Mouse (Mus musculus): ENCODE data around the gene Lap3.

GRCm38 (mm10) chr5:45476288-45476687 lies 16.9 kb upstream of the Lap3 start:
- TF ChIP-seq CTCF (IDR thresholded peaks at IDR 0.05; ENCODE audit: low read depth, low read length): no peak
- TF ChIP-seq POLR2A (IDR thresholded peaks at IDR 0.05; ENCODE audit: borderline replicate concordance, low read depth, low read length): no peak
